Mouse (Mus musculus): ENCODE data around the gene Csad.

Csad gene

DNA sequence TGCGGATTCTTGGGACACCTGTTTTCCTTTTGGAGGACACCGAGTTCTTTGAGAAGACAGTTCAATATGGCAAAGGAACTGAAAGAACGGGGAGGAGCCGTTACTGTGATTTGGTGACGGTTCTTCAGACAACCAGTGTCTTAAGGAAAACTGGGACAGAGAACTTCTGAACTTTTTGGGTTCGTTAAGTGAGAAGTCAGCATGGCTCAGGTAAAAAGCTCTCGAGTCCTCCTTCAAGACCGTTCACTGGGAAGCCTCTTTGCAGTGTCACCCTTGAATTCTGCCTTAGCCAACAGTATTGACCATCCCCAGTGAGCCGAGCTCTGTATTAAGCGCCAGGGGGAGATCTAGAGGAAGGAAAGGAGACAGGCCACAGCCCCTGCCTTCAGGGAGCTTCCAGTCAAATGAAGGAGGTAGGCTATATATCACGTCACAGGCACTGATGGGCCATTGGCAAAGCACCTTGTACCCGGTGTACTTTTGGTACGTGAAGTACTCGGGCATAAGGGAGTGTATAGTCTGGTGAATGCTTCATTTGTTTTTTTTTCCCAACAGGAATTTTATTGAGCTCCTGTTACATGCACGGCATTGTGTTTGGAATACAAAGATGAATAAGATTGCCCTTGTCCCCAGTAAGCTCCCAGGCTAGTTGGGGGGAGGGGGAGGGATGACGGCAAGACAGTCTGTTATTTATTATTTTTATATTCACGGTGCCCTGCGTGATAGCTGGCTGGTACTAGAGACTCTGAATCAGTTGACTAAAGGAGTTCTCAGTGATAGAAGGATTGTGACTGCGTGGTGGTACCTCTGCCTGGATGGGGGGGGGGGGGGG lies at the start of gene Csad:
Gene Csad (minus strand): TSS at position 51 of the 832 bp plus-strand sequence.
- no peak for DNase-seq

- peak; percentile 89 for DNase-seq
Observed at GRCm38 (mm10) chr15:102250521-102250920, 46.0 kb upstream of the Csad start.

GRCm38 (mm10) chr15:102249967-102250366 lies 45.4 kb upstream of the Csad start:
- DNase-seq: no peak

DNA sequence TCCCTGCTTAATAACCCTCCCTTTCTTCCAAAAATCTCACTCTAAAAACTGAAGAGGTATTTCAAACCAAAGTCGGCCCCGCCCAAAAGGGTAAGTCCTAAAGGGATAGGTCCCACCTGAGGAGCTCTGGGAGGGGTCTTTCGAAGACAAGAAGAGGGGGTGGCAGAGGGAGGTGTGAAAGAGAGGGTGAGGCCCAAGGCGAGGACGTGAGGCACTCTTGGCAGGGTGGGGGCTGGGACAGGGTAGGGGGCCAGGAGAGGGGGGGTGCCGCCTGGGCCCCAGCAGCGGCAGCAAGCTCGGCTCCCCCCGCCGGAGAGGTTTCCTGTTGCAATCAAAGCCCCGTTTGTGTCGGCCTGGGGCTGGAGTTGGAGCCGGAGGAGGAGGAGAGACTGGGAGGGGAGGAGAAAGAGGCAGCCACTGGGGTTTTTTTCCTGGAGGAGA lies 44.7 kb upstream of the Csad start:
- peak; percentile 97 for DNase-seq

DNA sequence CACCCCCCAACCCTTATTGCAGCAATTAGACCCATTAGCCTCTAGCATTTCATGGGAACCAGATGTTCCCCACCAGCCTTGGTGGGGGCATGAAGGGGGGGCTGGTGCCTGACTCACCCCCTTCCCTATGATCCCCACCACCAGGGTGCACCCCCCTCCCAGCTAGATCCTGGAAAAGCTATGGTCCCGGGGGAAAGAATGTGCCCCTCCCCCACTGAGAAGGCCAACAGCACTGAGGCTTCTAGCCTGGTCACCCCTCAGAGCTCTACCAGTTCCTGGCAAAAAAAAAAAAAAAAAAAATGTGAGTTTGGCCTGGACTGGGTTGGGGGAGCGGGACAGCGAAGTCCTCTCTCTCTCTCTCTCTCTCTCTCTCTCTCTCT lies 44.3 kb upstream of the Csad start:
- no peak for DNase-seq

DNA sequence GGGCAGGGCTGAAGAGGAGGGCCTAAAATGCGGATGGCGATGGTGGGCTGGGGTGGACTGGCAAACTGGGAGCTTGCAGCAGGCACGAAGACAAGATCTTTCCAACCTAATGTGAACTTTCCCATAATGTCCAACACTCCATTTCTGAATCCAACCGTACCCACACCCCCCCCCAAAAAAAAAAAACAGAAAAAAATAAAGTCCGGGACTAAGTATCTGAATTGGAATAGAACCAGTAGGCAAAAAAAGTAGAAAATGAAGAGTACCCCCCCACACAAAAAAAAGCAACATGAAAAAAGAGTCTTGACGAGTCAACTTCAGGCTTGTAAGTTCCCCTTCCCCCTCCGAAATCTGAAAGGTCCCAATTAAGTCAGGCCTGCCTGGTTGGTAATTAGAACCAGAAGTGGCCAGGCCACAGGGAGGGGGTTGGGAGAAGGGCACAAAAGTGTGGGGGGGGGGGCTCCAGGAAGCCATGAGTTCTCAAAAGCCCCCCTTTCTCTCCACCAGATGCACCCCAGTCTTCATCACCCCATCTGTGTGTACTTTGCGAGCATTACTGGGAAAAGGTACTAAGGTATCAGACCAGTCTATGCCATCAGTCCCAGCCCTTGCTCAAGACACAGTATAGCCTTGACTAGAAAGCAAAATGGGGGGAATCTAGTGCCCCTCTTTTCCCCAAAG lies 43.7 kb upstream of the Csad start:
- DNase-seq: peak; percentile 95

DNA sequence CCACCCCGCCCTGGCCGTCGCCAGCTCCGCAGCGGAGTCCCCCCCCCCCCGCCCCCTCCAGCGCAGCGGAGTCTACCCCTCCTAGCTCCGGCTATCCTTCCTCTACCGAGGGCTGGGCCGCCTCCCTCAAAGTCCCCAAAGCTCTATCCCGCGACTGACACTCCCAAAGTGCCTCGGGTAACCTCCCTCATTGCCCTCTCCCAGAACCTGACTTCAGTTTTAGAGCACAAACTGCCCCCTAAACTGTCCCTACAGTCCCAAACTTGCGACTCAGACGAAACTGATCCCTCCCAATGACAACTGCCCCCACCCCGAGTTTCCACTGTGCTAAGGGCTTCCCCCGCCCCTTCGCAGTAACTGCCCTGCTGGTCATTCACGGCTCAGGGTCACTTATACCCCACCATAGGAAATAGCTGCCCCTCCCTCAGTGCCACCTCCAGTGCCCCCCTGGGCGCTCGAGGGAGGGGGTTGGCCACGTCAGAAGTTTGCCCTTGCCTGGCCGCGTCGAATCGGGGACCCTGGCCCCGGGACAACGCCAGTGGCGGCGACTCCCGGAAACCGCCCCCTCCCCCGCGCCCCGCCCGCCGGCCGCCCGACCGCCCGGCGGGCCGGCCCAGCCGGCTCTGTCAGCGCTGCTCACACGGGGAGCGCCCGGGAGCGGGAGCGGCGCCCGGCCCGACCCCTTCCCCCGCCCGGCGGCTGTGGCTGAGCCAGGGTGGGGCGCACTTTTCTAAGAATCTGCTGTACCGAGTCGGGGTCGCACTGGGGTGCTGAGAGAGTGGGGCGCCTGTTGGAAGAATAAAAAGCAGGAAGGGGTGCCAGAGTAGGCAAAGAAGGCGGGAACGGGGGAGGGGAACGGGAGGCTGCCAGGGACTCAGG lies 43.0 kb upstream of the Csad start:
- DNase-seq: peak; percentile 99

- DNase-seq: peak; percentile 100
Observed at GRCm38 (mm10) chr15:102246866-102247251, 42.3 kb upstream of the Csad start.

DNA sequence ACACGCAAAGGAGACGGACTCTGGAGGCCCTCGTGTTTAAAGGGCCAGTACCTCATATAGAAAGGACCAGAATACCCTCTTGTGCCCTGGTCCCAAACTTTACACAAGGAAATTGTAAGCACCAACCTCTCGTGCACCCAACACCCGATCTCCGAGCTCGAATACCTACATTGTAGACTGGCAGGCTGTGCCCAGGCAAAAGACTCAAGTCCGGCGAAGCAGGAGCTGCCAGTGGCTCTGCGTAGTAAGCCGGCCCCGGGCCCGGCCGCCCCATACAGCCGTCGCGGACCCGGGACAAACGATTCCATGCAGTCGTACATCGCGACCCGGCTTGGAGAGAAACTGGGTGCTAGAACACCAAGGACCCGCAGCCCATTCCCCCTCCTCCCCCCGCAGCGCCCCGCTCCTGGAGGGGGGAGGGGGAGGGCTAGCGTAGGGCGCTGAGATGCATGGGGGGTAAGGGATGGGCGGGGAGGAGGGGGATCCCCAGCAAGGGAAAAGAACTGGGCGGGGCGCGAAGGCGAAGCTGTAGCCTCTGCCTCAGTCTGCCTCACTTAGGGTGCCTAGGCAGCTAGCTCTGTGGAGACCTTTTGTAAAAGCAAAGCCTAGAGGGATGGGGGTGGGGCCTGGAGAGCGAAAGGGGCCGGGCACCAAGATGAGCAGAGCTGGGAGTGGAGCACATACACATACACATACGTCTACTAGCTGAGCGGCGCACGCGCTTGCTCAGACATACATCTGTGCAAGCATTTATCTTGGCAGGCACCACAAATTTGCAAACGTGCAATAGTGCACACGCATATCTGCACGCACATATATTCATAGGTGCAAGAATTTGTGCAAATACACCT lies 41.6 kb upstream of the Csad start:
- peak; percentile 99 for DNase-seq

- peak; percentile 98 for DNase-seq
Observed at GRCm38 (mm10) chr15:102245461-102245881, 40.9 kb upstream of the Csad start.

- DNase-seq: peak; percentile 95
Observed at GRCm38 (mm10) chr15:102244306-102245191, 40.0 kb upstream of the Csad start.

DNA sequence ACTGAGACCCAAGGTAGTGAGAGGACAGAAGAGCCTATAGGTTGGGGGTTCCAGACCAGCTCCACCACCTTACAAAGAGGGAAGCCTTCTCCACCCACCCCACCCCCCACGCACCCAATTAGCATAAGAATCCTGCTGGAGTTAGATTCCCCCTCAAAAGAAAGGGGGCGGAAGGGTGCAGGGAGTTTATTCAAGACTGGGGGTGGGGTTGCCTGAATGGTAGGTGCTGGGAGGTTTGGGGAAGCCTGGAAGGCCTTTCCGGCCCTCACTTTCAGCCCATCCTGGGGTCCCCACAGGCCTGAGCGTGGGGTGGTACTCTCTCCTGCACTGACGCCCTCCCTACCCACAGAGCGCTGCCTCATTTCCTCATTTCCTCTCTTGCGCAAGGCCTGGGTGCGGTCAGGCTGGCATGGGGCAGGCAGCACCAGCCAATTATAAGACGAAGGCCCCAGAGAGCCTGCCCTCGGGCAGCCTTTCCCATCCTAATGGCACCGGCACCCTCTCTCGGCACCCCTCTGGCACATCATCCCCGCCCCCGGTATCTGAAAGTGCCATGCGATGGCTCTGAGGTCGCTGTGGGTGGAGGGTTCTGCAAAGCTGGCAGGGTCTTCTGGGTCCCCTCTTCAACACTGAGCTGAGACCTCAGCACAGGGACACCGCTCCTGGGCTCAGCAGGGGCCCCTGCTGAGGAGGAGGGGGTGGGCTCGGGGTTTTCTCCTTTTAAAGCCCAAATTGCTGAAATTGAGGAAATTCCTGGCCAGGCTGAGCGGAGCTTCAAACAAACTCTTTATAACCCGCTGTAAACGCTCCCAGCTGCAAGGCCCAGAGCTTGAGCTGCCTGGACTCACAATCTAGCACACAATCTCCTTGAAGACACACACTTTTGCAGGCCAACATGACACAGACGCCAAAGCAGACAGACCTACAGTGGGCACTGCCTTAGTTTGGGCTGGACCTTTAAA lies 39.0 kb upstream of the Csad start:
- DNase-seq: peak; percentile 99

GRCm38 (mm10) chr15:102242404-102243228 lies 38.1 kb upstream of the Csad start:
- DNase-seq: peak; percentile 91

DNA sequence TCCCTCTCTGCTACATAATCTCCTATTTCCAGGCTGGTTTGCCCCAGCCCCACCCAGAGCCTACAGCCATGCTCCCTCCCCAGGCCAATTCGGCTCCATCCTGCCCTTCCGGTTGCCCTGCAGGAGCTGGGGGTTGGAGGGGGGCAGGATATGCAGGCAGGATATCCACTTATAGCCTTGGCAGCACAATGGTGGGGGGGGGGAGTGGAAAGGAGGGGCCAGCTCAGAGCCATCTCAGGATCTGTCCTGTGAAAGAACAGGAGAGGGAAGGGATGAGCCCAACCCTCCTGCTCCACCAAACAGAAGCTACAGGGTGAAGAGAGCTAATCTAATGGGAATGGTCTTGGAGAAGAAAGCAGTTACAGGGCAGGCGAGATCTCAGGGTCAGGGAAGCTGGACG lies 36.1 kb upstream of the Csad start:
- DNase-seq: peak; percentile 99

DNA sequence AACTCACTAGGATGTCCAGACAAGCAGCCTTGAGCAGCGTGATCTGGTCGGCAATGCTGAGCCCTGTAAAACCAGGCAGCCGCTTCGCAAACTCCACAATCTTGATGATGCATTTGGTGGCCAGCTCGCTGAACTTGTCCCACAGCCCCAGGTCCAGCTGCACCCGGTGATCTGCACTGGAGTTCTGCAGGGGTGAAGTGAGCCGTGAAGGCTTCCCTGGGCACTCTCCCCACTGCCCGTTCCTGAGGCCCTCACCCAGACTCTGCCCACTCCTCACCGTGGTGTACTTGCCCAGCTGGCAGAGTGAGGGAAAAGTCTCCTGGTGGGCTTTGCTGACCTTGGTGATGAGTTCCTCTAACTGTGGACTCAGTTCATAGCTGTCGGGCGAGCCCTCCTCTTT lies 35.3 kb upstream of the Csad start:
- peak; percentile 92 for DNase-seq

DNA sequence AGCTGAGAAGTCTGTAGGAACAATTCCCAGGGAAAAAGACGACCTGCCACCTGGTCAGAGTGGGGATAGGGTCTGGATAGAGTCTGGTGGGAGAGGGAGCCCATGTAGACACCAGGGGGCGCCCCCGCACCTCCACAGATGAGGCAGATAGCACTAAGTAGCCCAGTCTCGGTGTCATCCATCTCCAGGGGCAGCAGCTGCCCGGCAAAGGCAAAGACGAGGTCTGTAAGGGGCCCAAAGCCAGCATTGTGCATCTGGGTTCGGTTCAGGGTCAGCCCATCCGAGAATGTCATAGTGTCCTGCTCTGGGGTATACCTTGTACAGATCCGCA lies 34.7 kb upstream of the Csad start:
- DNase-seq: peak; percentile 97

DNA sequence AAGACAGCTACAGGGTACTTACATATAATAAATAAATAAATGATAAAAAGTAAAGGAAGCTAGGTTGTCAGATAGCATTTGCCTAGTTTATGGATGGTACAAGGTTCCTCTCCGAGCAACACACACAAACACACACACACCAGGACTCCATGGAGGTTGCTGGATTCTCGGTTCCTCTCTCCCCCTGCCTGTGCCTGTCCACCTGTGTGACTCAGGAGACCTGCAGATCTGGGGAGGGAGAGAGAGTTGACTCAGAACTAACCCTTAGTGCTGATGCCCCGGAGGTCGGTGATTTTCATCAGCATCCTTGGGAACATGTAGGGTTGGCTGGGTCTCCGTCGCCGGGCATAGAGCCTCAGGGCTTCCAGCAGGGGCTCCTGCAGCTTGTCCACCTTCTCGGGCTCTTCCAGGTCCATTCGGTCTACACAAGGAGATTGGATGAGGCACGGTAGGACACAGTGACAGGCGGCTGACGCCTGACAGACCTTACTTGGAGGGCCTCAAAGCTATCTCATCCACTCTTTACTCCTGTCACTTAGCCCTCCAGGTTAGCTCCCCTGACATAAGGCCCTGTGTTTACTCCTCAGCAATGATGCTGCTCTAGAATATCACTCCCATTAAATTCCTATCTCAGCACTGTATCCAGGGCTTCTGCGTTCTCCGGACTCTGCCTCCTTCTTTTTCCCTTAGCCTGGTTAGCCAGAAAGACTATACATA lies 34.2 kb upstream of the Csad start:
- peak; percentile 90 for DNase-seq

DNA sequence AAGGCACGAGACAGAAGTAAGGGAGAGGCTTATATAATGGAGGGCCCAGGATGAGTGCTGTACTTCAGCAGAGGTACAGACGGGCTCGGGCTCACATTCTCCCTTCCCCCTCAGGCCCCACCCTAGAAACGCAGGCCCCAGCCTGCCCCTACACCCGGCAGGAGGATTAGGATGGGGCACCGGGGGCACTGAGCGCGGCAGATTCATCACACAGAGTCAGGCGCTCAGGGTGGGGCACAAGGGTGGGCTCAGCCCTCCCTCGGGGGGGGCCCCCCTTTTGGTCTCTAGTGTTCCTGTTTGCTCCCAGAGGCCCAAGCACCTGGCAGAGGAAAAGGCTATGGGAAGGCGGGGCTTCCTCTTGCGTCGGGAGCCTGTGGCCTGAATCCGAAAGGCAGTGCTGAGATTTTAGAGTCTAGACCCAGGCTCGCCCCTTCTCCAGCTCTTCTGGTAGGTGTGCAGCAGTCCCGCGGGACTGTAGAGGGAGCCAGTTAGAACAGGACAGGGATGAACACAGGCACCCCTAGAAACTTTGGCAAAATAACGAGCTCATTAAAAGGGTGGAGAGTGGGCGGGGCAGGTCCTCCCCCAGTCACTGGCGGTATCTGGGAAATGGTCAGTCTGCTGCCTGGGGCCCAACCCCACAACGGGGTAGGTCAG lies 31.0 kb upstream of the Csad start:
- DNase-seq: peak; percentile 97

Data from heart, adult 11 months (tissue).